In the genomic region with DNA sequence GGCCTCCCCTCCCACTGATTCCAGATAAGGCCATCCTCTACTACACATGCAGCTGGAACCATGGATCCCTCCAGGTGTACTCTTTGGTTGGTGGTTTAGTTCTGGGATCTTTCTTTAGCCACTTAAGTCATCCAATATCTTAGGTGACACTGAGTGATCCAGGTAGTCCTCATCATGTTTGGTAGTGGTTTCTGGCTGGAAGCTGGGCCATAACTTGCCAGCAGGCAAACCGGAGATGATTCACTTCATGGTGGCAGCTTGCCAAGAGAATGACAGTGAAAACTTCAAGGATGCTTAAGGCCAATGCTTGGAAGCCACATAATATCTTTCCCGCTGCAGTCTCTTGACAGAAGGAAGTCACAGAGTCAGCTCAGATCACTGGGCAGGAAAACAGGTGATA, we compare ENCODE assay signal across 19 mouse cellular contexts. TPM values are rescaled to one million over a fixed set of nuclear protein-coding genes. Genes with fewer than 3 reads are reported as not detected.
A peak's percentile ranks its signal among the peaks of the same experiment; 100 is the strongest.
DNase-seq lines count a peak whose midpoint lies in the region; ATAC-seq lines count a peak whose summit lies in the region.
"Had no signal": no experiment of that assay in that cellular context is flagged by ENCODE, and none has a peak within 500 bp of the region (broad histone marks: within the 10 kb centered on the region; RNA-seq: fewer than 3 reads in every experiment).

No protein-coding gene starts in this region.

- H3K4me1 ChIP-seq in kidney, embryonic 15.5 days: 0 out of 2 replicates have a peak, but pooled peaks cover 2% of the 10 kb centered on the region
- no peaks in the 10 kb centered on the region for H3K4me1 ChIP-seq in hindbrain, embryonic 13.5 days (replicated peaks)
- H3K4me1 ChIP-seq: hindbrain, embryonic 15.5 days had no signal

- peak; percentile 19 to 32 for DNase-seq in kidney, adult 8-10 months
- peak; percentile 45 for DNase-seq in Muller cell, postnatal 12 days (ENCODE audit: inconsistent ontology term)
- DNase-seq in adrenal gland, postnatal 14 days: peak; percentile 77
- peak; percentile 43 to 54 for DNase-seq in kidney, postnatal 36 days
- no peak for DNase-seq in layer of hippocampus, adult 8-10 months (ENCODE audit: low spot score in 2 of 2)
- DNase-seq: cerebellum, adult 9-11 months; gastrocnemius, postnatal 10 days; lung, postnatal 10 days; spleen, adult 18-20 months had no signal

- no peak overlapping the region for H3K4me3 ChIP-seq in kidney, embryonic 15.5 days (replicated peaks)
- H3K4me3 ChIP-seq in hindbrain, embryonic 13.5 days: no peak overlapping the region
- H3K4me3 ChIP-seq: hindbrain, embryonic 15.5 days; limb, embryonic 15.5 days had no signal

- H3K36me3 ChIP-seq in kidney, embryonic 15.5 days: no peaks in the 10 kb centered on the region
- no peaks in the 10 kb centered on the region for H3K36me3 ChIP-seq in hindbrain, embryonic 13.5 days
- H3K36me3 ChIP-seq: hindbrain, embryonic 15.5 days; limb, embryonic 15.5 days had no signal

- H3K9me3 ChIP-seq in kidney, embryonic 15.5 days (replicated peaks): no peaks in the 10 kb centered on the region
- no peaks in the 10 kb centered on the region for H3K9me3 ChIP-seq in hindbrain, embryonic 13.5 days
- H3K9me3 ChIP-seq: hindbrain, embryonic 15.5 days; limb, embryonic 15.5 days had no signal

- no peak overlapping the region for H3K27ac ChIP-seq in kidney, embryonic 15.5 days
- H3K27ac ChIP-seq in hindbrain, embryonic 13.5 days: no peak overlapping the region
- H3K27ac ChIP-seq: hindbrain, embryonic 15.5 days; limb, embryonic 15.5 days had no signal

- peaks cover 4% of the 10 kb centered on the region; the same call in 1 of the 2 replicates for H3K27me3 ChIP-seq in kidney, embryonic 15.5 days
- H3K27me3 ChIP-seq in hindbrain, embryonic 13.5 days: no peaks in the 10 kb centered on the region
- H3K27me3 ChIP-seq: CH12.LX; hindbrain, embryonic 15.5 days; limb, embryonic 15.5 days had no signal

- H3K4me2 ChIP-seq in kidney, embryonic 15.5 days: no peak overlapping the region
- no peak overlapping the region for H3K4me2 ChIP-seq in hindbrain, embryonic 13.5 days
- H3K4me2 ChIP-seq: hindbrain, embryonic 15.5 days; limb, embryonic 15.5 days had no signal

- H3K9ac ChIP-seq in kidney, embryonic 15.5 days: no peak overlapping the region
- no peak overlapping the region for H3K9ac ChIP-seq in hindbrain, embryonic 13.5 days
- H3K9ac ChIP-seq: hindbrain, embryonic 15.5 days; limb, embryonic 15.5 days had no signal

- no peak for ATAC-seq in kidney, embryonic 15.5 days (replicated peaks; ENCODE audit: low FRiP score)
- no peak for ATAC-seq in hindbrain, embryonic 13.5 days (ENCODE audit: low FRiP score)
- ATAC-seq: intestine, embryonic 16.5 days had no signal

- WGBS in kidney, embryonic 15.5 days: 57% methylated on average over 2 of the region's 2 CpGs
- WGBS in hindbrain, embryonic 13.5 days: 87% methylated on average over 2 of the region's 2 CpGs

RNA-seq across cellular contexts. Expression of gene Hand2, which starts 42.1 kb away (rescaled TPM):
- polyA plus RNA-seq in kidney, embryonic 15.5 days (2015; fragmentation: Nextera tagmentation; extraction: Ambion mirVana): 0.27 and 1.7 TPM in 2 replicates
- total RNA-seq in adrenal gland, postnatal 14 days (2021): 35.6 and 40.2 TPM in 2 replicates
- polyA plus RNA-seq in hindbrain, embryonic 13.5 days (2015; fragmentation: Nextera tagmentation; extraction: Ambion mirVana): not detected in 2 replicates
- not detected for total RNA-seq in layer of hippocampus, adult 8-10 months (2022)
- total RNA-seq: CH12.LX; layer of hippocampus, postnatal 25 days; left cerebral cortex, postnatal 14 days; megakaryocyte, adult 5-6 weeks; midbrain, postnatal 0 days had no signal
- polyA plus RNA-seq: hindbrain, embryonic 15.5 days; midbrain, postnatal 0 days had no signal

Comparison
In these comparisons a context has a peak if more than half of its experiments do, and no peak if none do; other contexts are left out.
1. DNase-seq: peak in kidney, adult 8-10 months (2 of 2), Muller cell, postnatal 12 days (single experiment), adrenal gland, postnatal 14 days (single experiment) and kidney, postnatal 36 days (2 of 2); none in layer of hippocampus, adult 8-10 months (0 of 2).
2. RNA of gene Hand2, which starts 42.1 kb away (total RNA-seq): 35.6 to 40.2 TPM in adrenal gland, postnatal 14 days; not detected in layer of hippocampus, adult 8-10 months; every median in the first group is over 10 times any median in the second.